Mouse (Mus musculus): ENCODE measurements around the gene Rbms1.

Gene Rbms1

DNA sequence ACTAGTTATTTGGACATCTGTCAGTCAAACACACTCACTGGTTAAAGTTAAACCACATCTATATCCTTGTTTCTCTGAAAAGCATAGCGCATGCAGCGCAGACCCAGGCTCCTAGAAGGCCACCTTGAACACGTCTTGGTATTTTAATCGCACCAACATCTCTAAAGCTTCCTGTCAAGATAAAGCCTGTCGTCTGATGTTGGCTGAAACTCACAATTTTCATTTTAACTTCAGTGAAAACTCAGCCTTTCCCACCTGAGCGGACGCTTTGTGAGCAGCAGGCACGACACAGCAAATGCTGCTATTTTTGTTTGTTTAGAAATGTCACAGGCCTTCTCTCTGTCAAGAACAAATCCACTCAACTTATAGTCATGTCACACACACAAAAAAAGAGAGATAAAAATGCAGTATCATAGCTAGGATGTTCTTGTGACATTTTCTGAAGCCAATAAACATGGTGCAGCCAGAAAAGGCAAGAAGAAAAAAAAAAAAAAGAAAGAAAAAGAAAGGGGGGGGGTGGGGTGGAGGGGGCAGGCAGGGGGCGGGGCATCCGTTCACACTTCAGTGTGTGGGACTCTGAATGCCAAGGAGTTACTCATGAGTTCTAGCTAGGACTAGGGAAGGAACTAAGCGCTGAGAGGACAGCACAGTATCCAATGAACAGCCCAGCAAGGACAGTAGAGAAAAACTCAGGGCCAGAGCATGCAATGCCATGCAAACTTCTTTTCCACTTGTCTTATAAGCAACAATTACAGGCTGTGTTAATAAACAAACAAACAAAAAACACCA is 39.0 kb downstream of the Rbms1 start:
- POLR2A ChIA-PET = interaction anchor here in 1 of 4 experiments (0.6 to 1.3 kb wide), 2 partner anchors 16 to 280 kb away, joined by 3 to 5 read pairs; no protein-coding TSS in a partner anchor
- CTCF ChIA-PET = interaction anchor here in 1 of 4 experiments (0.6 kb wide), 1 partner anchor 536 kb away, joined by 3 read pairs; no protein-coding TSS in a partner anchor

DNA sequence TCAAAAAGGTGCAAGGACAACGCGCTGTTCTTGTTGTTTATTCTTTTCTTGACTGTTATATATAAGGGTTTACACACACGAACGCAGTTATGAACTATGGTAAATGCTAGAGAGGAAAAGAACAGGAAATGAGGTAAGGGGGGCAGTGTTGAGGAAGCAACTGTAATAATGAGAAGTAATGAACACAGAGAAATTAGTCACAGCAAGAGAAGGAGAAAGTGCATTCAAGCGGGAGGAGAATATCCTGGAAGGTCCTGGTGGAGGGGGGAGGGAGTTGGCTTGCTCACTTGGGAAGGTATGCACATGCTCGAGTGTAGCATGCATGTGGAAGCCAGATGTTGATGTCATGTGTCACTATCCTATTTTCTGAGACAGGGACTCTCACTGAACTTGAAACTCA is 39.9 kb downstream of the Rbms1 start:
- ChIA-PET CTCF (no interaction called here), POLR2A (no interaction called here)

DNA sequence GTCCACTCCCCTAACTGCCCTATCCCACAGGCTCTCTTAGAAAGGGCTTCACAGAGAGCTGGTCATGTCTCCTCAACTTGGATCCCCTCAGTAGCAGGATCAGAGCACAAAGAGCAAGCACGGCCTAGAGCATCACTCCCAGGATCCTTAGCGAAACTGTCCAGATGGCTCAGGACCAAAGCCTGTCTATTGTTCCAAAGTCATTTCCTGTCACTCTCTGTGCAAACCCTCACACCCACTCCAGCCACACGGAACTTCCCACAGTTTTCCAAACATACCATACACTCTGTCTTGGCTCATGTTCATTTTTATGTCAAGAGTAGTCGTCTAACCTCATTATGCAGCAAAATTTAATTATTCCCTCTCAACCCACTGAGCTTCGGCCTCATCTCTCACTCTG is 40.6 kb downstream of the Rbms1 start:
- ChIA-PET POLR2A (no interaction called here), CTCF (interaction anchor here in 1 of 4 experiments (0.6 kb wide), 1 partner anchor 1869 kb away, joined by 4 read pairs; no protein-coding TSS in a partner anchor)

DNA sequence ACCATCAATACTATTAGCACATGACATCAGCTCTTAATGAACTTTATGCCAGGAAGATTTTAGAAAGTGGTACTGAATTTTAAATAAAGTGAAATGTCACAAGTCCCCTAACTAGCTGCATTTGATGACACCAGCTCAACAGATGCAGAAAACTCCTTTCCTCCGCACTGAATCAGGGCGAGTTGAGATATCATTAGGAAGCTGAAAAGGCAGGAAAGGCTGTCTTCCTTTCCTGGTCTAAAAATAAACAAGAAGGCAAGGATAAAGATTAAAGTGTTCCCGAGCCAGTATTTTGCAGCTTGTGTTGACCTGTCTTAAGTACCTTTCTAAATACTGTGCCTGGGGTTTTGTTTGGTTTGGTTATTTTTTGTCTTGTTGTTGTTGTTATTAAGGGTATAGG is 42.9 kb downstream of the Rbms1 start:
- CTCF ChIA-PET = interaction anchor here in 1 of 4 experiments (0.6 kb wide), 1 partner anchor 940 kb away, joined by 3 read pairs; no protein-coding TSS in a partner anchor
- POLR2A ChIA-PET = interaction anchor here in 3 of 4 experiments (0.6 to 1.2 kb wide), 3 partner anchors 9 to 213 kb away, joined by 3 to 6 read pairs (median 3); no protein-coding TSS in a partner anchor

DNA sequence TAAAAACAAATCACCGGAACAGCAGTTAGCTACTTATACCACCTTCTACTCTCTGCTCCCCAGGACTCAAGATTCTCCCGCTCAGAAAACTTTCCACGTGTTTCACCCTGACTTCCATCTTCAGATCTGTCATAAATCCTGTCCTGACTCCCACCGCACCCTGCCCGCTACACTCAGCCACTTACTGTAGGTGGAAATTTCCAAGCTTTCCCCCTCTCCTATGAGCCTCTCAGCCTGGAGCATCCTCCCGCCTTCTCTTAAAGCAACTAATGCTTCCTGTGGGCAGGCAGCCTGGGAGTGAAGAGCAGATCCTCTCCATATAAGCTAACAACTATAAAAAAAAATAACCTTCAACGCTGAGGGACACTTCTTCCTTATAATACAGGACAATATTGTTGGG is 44.6 kb downstream of the Rbms1 start:
- ChIA-PET POLR2A (interaction anchor here in 1 of 4 experiments (1.3 kb wide), 1 partner anchor 58 kb away, joined by 3 read pairs; no protein-coding TSS in a partner anchor), CTCF (no interaction called here)

DNA sequence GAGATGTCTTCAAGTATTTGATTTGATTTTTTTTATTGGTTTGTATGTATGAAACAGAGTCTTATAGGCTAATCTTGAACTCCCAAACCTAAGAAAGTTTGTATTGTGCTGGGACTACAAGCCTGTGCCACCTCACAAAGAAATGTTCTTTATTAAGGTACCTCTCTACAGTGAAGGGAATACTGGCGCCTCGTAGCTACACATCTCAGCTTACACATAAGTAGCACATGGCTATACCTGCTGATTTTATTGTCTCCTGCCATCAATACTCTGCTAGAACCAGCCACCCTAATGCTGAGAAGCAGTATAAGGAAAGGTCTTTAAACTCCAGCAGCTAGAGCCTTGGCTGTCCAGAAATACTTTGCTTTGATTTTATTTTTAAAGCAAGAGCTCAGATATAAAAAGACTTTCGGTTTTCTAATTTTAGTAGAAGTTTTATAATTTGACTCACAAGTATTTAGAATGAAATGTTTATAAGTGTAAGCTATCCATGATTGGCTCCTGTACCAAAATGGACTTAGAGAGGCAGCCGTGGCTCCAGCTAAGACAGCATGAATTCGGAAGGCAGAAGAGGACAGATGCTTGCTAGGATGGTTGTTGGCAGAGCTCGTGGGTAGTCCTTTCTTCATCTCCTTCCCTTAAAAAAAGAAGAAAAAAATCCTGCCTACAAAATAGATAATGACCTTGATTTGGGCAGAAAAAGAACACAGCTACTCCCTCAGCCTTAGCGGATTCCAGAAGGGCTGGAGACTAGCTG is 48.3 kb downstream of the Rbms1 start:
- ChIA-PET POLR2A (interaction anchor here in 1 of 4 experiments (0.6 kb wide), 1 partner anchor 512 kb away, joined by 4 read pairs; no protein-coding TSS in a partner anchor), CTCF (interaction anchor here in 2 of 4 experiments (0.7 to 1.1 kb wide), 3 partner anchors 10 to 166 kb away, joined by 3 to 4 read pairs (median 4); no protein-coding TSS in a partner anchor)

DNA sequence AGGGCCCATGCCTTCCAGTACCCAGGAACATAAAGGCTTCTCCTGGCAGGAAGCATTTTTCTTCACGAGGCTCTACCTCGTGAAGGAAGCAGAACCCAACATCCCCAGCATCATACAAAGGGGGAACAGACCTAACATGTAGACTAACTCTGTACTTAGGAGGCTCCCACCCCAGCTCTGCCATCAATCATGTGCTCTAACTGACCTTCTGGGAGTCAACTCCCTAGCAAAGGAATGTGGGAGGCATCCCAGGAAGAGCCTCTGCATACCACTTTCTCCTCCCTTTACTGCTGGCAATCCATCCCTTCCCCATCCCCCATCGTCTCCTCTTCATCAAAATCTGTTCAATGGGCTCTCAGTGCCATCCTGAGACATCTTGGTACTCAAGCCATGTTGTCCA is 49.7 kb downstream of the Rbms1 start:
- POLR2A ChIA-PET = interaction anchor here in 1 of 4 experiments (0.5 kb wide), 1 partner anchor 58 kb away, joined by 3 read pairs; no protein-coding TSS in a partner anchor
- CTCF ChIA-PET = no interaction called here

DNA sequence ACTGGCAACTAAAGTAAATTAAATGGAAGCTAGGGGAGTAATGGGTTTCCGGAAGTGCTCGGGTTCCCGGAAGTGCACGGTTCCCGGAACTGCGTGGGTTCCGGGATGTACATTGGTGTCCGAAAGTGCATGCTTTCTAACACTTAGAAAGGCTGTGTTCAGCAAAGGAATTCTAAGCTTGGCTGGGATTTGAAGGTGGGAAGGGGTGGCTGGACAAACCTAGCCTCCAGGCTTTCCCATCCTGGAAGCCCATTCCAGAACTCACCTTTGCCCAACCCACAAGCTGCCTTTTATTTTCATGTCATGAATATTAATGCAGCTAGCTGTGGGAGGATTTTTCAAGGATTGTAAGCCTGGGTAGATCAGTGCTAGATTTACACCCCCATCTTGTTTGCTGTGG is 51.3 kb downstream of the Rbms1 start:
- ChIA-PET CTCF (no interaction called here), POLR2A (interaction anchor here in 3 of 4 experiments (0.5 to 1.5 kb wide), 13 partner anchors 8 to 841 kb away, joined by 3 to 7 read pairs (median 3); no protein-coding TSS in a partner anchor)

DNA sequence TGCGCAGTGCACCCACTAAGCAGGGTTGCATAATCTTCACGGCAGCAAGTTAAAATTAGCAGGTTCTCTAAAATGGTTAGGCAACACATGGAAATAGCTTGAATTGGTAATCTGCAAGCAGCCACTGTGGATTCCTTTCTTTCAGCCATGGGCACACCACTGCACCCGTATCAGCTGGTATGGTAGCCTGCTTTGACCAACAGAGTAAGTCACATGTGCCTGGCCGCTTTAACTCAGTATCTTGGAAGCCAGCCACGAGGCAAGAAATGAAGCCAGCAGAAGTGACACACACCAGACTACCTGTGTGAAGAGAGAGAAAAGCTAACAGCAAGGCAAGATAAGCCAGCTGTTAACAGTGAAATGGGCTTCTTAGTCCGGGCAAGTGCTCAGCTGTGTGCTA is 52.2 kb downstream of the Rbms1 start:
- CTCF ChIA-PET = interaction anchor here in 1 of 4 experiments (0.6 kb wide), 1 partner anchor 1730 kb away, joined by 3 read pairs; no protein-coding TSS in a partner anchor
- POLR2A ChIA-PET = interaction anchor here (0.6 to 1.5 kb wide), 9 partner anchors 9 to 500 kb away, joined by 3 to 7 read pairs (median 3); no protein-coding TSS in a partner anchor

DNA sequence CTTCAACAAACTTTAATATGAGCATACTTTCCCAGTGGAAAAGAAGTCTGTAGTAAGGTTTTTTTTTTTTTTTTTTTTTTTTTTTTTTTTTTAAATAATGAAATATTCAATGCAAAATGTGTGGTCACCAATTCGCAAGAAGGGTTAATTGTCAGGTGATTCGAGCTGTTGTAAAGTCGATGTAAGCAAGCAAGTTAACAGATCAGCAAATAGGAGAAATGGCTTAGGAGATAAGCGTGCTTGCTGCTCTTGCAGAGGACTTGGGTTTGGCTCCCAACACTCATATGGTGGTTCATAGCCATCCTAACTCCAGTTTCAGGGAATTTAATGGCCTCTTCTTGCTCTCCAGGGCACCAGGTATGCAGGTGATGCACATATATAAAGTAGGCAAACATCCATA is 54.4 kb downstream of the Rbms1 start:
- CTCF ChIA-PET = no interaction called here
- POLR2A ChIA-PET = interaction anchor here in 1 of 4 experiments (1.1 kb wide), 1 partner anchor 34 kb away, joined by 3 read pairs; no protein-coding TSS in a partner anchor

DNA sequence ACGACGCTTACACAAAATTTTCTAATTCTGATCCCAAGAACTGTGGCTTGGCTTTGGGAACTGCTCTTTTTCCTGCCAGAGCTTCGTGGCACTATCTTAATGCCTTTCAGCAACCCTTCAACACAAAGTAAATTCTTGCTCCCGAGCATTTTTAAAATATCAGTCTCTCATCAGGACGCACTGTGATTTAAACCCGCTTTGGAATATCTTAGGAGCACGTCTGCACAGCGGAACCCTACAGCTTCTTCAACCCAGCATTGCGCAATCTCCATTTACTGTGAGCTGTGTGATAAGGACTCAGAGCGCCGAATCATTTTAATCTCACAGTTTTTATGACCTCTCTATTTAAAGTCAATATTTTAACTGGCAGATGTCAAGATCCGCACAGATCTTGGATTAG is 54.9 kb downstream of the Rbms1 start:
- ChIA-PET CTCF (no interaction called here), POLR2A (interaction anchor here in 1 of 4 experiments (1.1 kb wide), 1 partner anchor 35 kb away, joined by 3 read pairs; no protein-coding TSS in a partner anchor)

DNA sequence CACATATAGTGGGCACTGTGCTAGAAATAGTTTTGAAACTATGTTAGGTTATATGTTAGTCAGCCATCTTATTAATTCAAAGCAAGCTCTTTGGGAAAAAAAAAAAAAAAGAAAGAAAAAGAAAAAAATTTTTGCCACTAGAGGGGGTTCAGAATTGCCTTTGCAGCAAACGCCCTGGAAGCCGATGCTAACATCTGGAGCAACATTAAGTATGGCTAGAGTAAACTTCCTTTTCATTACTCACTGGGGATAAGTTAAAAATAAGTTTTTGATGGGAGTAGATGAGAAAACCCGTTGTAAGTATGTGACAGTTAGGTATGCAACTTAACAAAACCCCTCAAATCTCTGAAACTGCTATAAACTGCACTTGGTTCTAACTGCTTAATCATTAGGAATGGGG is 57.7 kb downstream of the Rbms1 start:
- CTCF ChIA-PET = interaction anchor here (0.6 to 1.3 kb wide), 20 partner anchors 9 to 1564 kb away, joined by 3 to 6 read pairs (median 4); partner anchors contain the start of gene Itgb6 (in 1 of the 4)
- POLR2A ChIA-PET = interaction anchor here in 2 of 4 experiments (0.6 to 1.6 kb wide), 5 partner anchors 21 to 358 kb away, joined by 3 to 6 read pairs (median 3); no protein-coding TSS in a partner anchor

DNA sequence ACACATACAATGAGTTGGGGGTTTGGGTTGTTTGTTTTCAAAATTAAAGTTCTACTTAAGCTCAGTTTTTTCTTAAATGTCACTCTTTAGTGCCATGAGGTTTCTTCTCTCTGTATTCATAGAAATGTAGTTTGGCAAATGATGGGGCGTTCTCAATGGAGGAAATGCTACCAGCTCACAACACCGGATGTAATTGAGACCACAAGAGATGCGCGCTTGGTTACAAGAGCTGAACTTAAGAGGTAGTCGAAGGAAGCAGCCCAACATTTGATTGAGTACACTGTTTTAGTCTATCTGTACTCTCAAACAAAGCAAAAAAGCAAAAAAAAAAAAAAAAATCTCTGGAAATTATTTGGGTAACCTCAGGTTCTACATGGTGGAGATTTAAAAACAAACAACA is 58.9 kb downstream of the Rbms1 start:
- CTCF ChIA-PET = interaction anchor here in 3 of 4 experiments (0.6 to 1.0 kb wide), 6 partner anchors 11 to 202 kb away, joined by 3 to 6 read pairs (median 4); no protein-coding TSS in a partner anchor
- POLR2A ChIA-PET = interaction anchor here in 2 of 4 experiments (0.6 to 1.6 kb wide), 6 partner anchors 23 to 290 kb away, joined by 3 to 7 read pairs (median 4); no protein-coding TSS in a partner anchor

DNA sequence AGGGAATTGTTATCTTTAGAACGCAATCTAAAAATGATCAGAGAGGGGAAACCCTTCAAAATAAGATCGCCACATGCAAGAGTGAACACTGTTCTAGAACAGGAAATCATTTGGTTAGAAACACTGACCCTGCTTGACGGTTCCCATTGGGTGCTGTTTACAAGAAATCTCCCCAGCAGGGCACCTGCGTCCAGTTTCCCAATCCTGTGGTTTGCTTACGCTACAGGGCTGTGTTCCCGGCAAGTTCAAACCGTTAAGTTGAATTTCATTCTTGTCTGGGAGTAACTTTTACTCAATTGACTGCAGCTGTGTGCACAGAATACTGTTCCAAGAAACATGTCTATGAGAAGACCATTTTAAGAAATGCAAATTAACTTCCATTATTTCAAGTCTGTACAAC is 59.5 kb downstream of the Rbms1 start:
- ChIA-PET CTCF (interaction anchor here in 2 of 4 experiments (0.6 to 0.7 kb wide), 3 partner anchors 99 to 203 kb away, joined by 3 to 6 read pairs (median 4); no protein-coding TSS in a partner anchor), POLR2A (interaction anchor here in 1 of 4 experiments (0.6 kb wide), 1 partner anchor 289 kb away, joined by 4 read pairs; no protein-coding TSS in a partner anchor)

DNA sequence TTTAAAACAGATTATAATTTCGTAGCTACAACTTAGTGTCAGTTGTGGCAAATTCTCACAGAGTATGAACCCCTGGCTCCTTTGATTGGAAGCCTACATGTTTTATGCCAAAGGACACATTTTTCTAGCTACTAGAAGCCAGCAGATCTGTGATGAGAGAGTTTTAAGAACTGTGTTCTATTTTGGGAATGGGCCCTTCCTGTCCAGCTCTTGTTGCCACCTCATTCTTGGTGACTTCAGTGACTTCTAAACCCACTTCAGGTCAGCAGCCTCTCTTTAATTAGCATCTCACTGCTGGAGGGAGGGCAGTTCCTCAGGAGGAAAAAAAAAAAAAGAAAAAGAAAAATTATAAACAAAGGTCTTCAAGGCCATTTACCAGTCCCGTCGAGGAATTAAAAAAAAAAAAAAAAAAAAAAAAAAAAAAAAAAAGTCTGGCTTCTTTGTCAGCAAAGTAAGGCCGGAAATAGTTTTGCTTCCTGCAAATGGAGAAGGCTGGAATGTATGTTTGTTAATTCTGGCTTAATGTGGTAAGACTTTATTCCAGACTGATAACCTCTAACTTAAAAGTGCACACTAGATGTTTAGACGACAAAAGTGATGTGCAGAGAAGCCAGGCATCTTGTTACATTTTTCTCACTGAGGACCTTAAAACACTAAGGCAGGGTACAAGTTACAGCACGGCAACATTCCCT is 60.4 kb downstream of the Rbms1 start:
- ChIA-PET CTCF (interaction anchor here in 1 of 4 experiments (0.6 kb wide), 1 partner anchor 66 kb away, joined by 8 read pairs; no protein-coding TSS in a partner anchor), POLR2A (interaction anchor here in 2 of 4 experiments (1.2 to 2.2 kb wide), 2 partner anchors 9 to 16 kb away, joined by 3 to 6 read pairs; no protein-coding TSS in a partner anchor)

DNA sequence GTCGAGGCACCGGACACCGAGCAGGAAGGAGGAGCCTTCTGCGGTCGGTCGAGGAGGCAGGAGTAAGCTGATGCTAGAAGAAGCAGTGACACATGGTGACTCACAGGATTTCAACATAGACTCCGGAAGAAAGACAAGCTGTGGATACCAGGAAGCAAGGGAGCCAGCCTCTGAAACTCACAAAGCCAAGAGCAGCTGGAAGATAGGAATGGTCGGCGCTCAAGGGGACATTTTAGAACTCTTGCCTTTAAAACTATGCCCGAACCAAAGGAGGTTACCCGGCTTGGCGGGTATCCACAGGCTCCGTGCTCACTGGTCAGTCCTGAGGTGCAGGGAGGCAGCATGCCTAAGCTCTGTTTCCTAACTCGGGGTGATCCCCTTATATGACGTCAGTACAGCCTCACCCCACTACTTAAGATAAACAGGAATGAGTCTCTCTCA is 61.5 kb downstream of the Rbms1 start:
- ChIA-PET POLR2A (interaction anchor here in 2 of 4 experiments (1.2 to 2.2 kb wide), 2 partner anchors 10 to 15 kb away, joined by 3 to 6 read pairs; no protein-coding TSS in a partner anchor), CTCF (no interaction called here)

DNA sequence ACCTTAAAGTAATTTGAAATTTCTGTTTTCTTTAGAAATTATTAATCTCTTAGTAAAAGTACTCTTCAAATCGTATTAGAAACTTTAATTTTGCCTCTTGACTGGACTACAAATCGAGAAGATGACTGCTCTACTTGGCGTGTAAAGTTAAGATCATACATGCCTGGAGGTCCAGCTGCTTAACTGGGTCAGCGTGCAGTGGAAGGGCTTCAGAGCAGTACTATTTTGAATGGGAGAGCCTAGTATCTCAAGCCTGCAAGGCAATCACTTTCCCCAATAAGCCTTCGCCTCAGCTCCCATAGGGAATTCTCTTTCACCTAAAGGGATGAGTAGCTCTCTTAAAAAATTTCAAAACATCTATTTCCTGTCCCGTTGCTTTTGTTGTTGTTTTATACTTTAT is 62.0 kb downstream of the Rbms1 start:
- ChIA-PET CTCF (no interaction called here), POLR2A (interaction anchor here in 1 of 4 experiments (2.2 kb wide), 1 partner anchor 10 kb away, joined by 6 read pairs; no protein-coding TSS in a partner anchor)

DNA sequence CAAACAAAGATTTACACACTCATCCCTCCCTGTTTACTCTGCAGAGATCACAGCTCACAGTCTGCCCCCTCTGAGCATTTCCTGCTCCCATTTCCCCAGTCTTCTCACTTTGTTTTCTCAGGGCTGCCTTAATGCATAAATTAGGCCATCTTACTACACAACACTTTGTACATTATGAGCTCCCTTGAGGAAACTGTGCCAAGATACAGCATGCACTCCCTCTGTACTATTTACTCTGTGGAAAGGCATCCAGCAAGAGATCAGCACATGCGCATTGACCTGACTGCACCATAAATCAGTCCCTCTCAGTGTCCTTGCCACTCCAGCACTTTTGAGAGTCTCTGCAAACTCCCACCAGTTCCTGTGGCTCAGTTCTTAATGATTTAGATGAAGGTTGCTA is 70.0 kb downstream of the Rbms1 start:
- POLR2A ChIA-PET = interaction anchor here in 1 of 4 experiments (1.6 kb wide), 1 partner anchor 10 kb away, joined by 5 read pairs; no protein-coding TSS in a partner anchor
- CTCF ChIA-PET = no interaction called here
